Mouse (Mus musculus): ENCODE results near the gene Pygl. TPM values are rescaled to one million over a fixed set of nuclear protein-coding genes. Genes with fewer than 3 reads are reported as not detected.
A peak's percentile ranks its signal among the peaks of the same experiment; 100 is the strongest.

The Pygl gene
- polyA plus RNA-seq, 1 experiment from 2014 or later, result 4.9 TPM

DNA sequence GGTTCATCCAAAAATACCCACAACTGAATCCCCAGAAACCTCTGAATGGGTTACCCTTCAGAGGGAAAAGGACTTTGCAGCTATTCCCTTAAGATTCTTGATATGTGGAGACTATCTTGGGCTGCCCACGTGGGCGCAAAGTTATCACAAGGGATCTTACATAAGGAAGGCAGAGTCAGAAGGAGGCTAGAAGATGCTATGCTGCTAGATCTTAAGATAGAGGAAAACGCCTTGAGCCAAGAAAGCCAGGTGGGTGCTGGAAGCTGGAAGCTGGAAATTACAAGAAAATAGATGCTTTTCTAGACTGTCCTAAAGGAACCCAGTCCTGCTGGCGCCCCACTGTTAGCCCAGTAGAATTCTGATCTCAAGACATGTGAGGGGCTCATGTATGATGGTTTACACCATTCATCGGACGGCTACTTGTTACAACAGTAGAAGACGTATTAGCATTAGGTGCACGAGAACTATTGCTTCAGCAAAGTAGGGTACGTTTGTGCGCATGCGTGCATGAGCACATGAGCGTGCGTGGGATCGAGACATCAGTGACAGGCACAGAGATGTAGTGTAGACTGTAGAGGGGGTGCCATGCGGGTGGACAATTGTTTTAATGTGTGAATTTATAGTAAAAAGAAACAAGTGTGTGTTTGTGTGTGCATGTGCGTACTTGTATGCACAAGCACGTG, 31.1 kb upstream of the Pygl start:
- ATAC-seq, result no peak

DNA sequence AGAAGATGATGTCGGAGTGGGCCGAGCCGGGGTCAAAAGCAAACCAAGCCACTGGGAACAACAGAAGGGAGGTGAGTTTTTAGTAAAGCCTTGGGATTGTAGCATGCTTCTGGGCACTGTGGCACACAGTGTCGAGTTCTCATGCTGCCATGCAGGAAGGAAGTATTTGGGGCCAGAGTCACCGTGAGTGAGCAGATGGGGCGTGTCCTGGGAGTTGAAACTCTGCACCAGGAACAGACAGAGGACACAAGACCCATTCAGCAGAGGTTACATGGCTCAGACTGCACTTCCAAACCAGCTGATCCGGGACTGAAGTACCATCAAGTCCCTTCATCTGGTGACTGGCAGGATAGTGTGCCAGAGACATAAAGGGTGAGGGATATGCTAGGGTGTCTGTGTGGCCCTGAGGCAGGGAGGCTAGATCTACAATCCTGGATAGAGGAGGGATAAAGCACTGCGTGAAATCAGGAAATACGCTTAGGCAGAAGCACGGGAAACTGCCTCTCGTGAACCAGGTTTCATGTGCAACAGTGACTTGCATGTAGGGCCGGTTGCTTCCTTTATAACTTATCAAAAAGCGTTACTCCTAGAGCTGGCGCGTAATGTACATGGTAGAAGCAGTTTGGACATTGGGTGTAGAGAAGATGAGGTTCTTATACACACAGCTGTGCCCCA, 20.1 kb upstream of the Pygl start:
- H3K27me3 ChIP-seq (replicated peaks; ENCODE audit: control insufficient read depth, insufficient read depth, low read length), result no peaks in the 10 kb centered on the region
- DNase-seq (ENCODE audit: low spot score) (no peak), ATAC-seq (no peak)
- no peak overlapping the region for H3K27ac ChIP-seq (ENCODE audit: low read depth, low read length)
- peaks cover 12% of the 10 kb centered on the region; the same call in 1 of the 2 replicates for H3K4me1 ChIP-seq (ENCODE audit: control insufficient read depth, insufficient read depth, low read length)
- H3K4me3 ChIP-seq (ENCODE audit: low read depth, low read length), result no peak overlapping the region
- no peak overlapping the region for H3K9ac ChIP-seq (ENCODE audit: low read length)
- WGBS, result 89% methylated on average over 15 of the region's 15 CpGs
- H3K4me2 ChIP-seq (ENCODE audit: low read length), result no peak overlapping the region
- H3K9me3 ChIP-seq (replicated peaks; ENCODE audit: control insufficient read depth, low read length), result no peaks in the 10 kb centered on the region
- H3K36me3 ChIP-seq (ENCODE audit: control insufficient read depth, insufficient read depth, low read length), result 0 out of 2 replicates have a peak, but pooled peaks cover 4% of the 10 kb centered on the region

More for the DNA sequence above, 31.1 kb upstream of the Pygl start:
- Histone ChIP-seq H3K36me3 (ENCODE audit: control insufficient read depth, insufficient read depth, low read length) (peaks cover 6% of the 10 kb centered on the region; the same call in 1 of the 2 replicates), H3K27ac (ENCODE audit: low read depth, low read length) (no peak overlapping the region), H3K27me3 (replicated peaks; ENCODE audit: control insufficient read depth, insufficient read depth, low read length) (no peaks in the 10 kb centered on the region), H3K9me3 (replicated peaks; ENCODE audit: control insufficient read depth, low read length) (no peaks in the 10 kb centered on the region), H3K4me2 (ENCODE audit: low read length) (no peak overlapping the region), H3K9ac (ENCODE audit: low read length) (no peak overlapping the region), H3K4me1 (ENCODE audit: control insufficient read depth, insufficient read depth, low read length) (no peaks in the 10 kb centered on the region), H3K4me3 (ENCODE audit: low read depth, low read length) (no peak overlapping the region)
- 94% methylated on average over 17 of the region's 17 CpGs for whole genome bisulfite sequencing
- DNase-seq (ENCODE audit: low spot score), result no peak

DNA sequence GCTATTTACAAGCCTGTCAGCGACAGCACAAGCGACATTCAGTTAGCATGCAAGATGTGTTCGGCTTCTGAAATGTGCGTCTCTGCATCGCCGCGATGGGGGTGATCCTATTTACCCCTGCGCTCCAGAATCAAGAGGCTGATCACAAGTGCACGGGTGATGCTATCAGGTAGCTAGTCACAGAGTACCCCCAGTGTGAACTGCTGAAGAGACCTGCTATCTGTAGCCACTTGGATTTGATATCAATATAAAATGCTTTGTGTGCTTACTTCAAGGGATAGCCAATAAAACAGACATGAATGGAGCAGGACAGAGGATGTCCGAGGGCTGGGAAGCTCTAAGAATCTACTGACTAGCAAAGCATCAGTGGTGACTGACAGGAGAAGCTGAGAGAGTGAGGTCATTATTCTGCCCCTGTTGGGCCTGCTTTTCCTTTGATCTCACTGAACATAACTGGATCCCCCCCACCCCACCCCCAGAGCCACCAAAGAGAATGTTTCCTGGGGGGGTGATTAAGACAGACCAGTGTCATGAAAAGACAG, 18.4 kb upstream of the Pygl start:
- Histone ChIP-seq H3K9me3 (replicated peaks; ENCODE audit: control insufficient read depth, low read length) (no peaks in the 10 kb centered on the region), H3K27me3 (replicated peaks; ENCODE audit: control insufficient read depth, insufficient read depth, low read length) (no peaks in the 10 kb centered on the region), H3K27ac (ENCODE audit: low read depth, low read length) (0 out of 2 replicates have a peak overlapping the region, but pooled peaks have one; percentile 33), H3K4me3 (ENCODE audit: low read depth, low read length) (no peak overlapping the region), H3K36me3 (ENCODE audit: control insufficient read depth, insufficient read depth, low read length) (0 out of 2 replicates have a peak, but pooled peaks cover 4% of the 10 kb centered on the region), H3K9ac (ENCODE audit: low read length) (no peak overlapping the region), H3K4me2 (ENCODE audit: low read length) (no peak overlapping the region), H3K4me1 (ENCODE audit: control insufficient read depth, insufficient read depth, low read length) (peaks cover 12% of the 10 kb centered on the region; the same call in 1 of the 2 replicates)
- WGBS, result 82% methylated on average over 10 of the region's 10 CpGs
- ATAC-seq, result peak; percentile 47
- DNase-seq (ENCODE audit: low spot score), result no peak

DNA sequence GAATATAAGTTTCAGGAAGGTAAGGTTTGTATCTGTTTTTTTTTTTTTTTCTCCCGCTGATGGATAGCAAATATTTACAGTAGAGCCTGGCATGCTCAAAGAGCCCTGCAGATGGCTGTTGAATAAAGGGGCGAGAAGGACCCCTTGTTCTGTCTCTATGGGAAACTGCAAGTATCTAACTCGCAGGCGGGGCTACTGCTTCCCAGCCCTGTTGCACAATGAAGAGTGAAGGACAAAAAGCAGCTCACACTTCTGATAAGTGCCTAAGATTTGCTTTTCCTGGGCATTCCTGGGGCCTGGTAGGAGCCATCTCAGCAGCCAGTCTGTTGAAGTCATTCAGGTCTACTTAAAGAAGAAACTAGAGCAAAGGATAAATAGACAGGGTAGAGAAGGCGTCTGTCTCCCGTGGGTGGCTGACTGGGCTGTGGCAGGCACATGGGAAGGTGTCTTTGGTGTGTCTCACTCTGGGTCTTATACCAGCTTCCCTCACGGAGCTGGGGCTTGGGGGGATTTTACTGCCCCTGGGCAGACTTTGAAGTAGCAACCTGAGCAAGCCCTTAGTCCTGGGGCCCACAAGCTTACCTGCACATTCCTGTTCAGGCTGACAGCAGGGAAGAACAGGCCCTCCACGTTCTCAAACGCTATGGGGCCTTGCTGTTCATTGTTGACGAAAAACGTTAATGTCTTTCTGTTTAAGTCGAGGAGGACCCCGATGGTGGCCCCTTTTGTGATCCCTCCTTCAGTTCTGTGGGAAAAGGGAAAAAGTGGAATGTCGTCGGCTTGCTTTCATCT, 16.6 kb upstream of the Pygl start:
- peak; percentile 56 for DNase-seq (ENCODE audit: low spot score)
- 26% methylated on average over 15 of the region's 15 CpGs for WGBS

DNA sequence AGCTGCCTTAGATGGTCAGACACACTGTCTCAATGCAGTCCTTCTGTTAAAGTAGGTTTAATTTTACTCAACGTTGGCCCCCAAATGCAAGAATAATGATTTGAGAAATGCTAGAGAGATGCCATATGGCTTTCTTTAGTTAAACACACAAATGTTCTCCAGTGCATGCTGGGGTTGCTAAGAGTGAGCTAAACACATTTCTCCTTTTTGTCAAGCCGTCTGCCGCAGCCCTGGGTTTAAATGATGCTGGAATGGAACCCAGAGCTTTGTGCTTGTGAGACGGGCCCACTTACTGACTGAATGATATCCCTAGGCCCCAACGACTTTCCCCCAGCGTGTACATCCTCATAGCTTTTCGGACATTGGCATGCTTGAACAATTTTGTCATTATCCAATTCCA, 11.3 kb upstream of the Pygl start:
- Histone ChIP-seq H3K27ac (ENCODE audit: low read depth, low read length) (no peak overlapping the region), H3K27me3 (replicated peaks; ENCODE audit: control insufficient read depth, insufficient read depth, low read length) (no peaks in the 10 kb centered on the region), H3K9ac (ENCODE audit: low read length) (no peak overlapping the region), H3K4me3 (ENCODE audit: low read depth, low read length) (no peak overlapping the region), H3K9me3 (replicated peaks; ENCODE audit: control insufficient read depth, low read length) (no peaks in the 10 kb centered on the region), H3K4me1 (ENCODE audit: control insufficient read depth, insufficient read depth, low read length) (peaks cover 13% of the 10 kb centered on the region; the same call in 1 of the 2 replicates), H3K4me2 (ENCODE audit: low read length) (no peak overlapping the region), H3K36me3 (ENCODE audit: control insufficient read depth, insufficient read depth, low read length) (no peaks in the 10 kb centered on the region)
- 76% methylated on average over 7 of the region's 7 CpGs for WGBS
- ATAC-seq (no peak), DNase-seq (ENCODE audit: low spot score) (peak; percentile 36)

More for the DNA sequence above, 16.6 kb upstream of the Pygl start:
- 0 out of 2 replicates have a peak overlapping the region, but pooled peaks have one; percentile 8 for H3K9ac ChIP-seq (ENCODE audit: low read length)
- no peak overlapping the region for H3K4me2 ChIP-seq (ENCODE audit: low read length)
- H3K4me1 ChIP-seq (ENCODE audit: control insufficient read depth, insufficient read depth, low read length), result peaks cover 12% of the 10 kb centered on the region; the same call in 1 of the 2 replicates
- H3K27ac ChIP-seq (ENCODE audit: low read depth, low read length), result peak overlapping the region; percentile 23
- H3K9me3 ChIP-seq (replicated peaks; ENCODE audit: control insufficient read depth, low read length), result no peaks in the 10 kb centered on the region
- H3K4me3 ChIP-seq (ENCODE audit: low read depth, low read length), result no peak overlapping the region
- H3K27me3 ChIP-seq (replicated peaks; ENCODE audit: control insufficient read depth, insufficient read depth, low read length), result no peaks in the 10 kb centered on the region
- peak; percentile 72 for ATAC-seq
- 0 out of 2 replicates have a peak, but pooled peaks cover 4% of the 10 kb centered on the region for H3K36me3 ChIP-seq (ENCODE audit: control insufficient read depth, insufficient read depth, low read length)

DNA sequence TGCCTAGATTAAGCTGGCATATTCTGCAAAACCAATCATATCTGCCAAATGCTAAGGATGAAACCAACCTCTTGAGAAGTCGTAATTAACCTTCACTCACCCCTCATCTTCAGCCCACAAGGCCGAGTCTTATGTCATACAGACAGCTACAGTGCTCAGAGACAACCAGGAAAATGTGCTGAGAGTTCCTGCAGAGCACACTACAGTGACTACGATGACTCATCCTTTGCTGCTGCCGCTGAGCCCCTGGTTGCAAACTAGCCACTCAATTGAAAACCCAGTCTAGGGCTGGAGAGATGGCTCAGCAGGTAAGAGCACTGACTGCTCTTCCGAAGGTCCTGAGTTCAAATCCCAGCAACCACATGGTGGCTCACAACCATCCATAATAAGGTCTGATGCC, 8.5 kb upstream of the Pygl start:
- whole genome bisulfite sequencing, result 82% methylated on average over 5 of the region's 5 CpGs
- ATAC-seq (no peak), DNase-seq (ENCODE audit: low spot score) (no peak)
- Histone ChIP-seq H3K27me3 (replicated peaks; ENCODE audit: control insufficient read depth, insufficient read depth, low read length) (no peaks in the 10 kb centered on the region), H3K27ac (ENCODE audit: low read depth, low read length) (no peak overlapping the region), H3K9ac (ENCODE audit: low read length) (no peak overlapping the region), H3K4me1 (ENCODE audit: control insufficient read depth, insufficient read depth, low read length) (peaks cover 12% of the 10 kb centered on the region), H3K36me3 (ENCODE audit: control insufficient read depth, insufficient read depth, low read length) (no peaks in the 10 kb centered on the region), H3K4me3 (ENCODE audit: low read depth, low read length) (no peak overlapping the region), H3K4me2 (ENCODE audit: low read length) (no peak overlapping the region), H3K9me3 (replicated peaks; ENCODE audit: control insufficient read depth, low read length) (no peaks in the 10 kb centered on the region)

DNA sequence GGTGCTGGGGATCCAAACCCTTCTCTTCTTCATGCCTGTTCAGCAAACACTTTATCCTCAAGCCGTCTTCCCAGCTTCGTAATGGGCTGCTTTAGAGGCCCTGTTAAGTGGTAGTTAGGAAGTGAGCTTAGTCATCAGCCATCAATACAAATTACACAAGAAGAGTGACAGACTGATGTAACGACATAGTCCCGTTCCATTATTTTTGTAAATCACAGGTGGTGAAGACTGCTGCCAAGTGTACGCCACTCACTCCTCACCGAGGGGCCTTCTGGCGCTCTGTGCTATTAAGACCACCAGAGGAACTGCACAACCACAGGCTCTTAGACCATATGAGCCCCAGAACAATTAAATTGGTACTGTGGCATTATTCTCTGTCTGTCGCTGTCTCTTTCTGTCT, 7.3 kb upstream of the Pygl start:
- Histone ChIP-seq H3K27me3 (replicated peaks; ENCODE audit: control insufficient read depth, insufficient read depth, low read length) (no peaks in the 10 kb centered on the region), H3K4me1 (ENCODE audit: control insufficient read depth, insufficient read depth, low read length) (peaks cover 13% of the 10 kb centered on the region), H3K9me3 (replicated peaks; ENCODE audit: control insufficient read depth, low read length) (no peaks in the 10 kb centered on the region), H3K36me3 (ENCODE audit: control insufficient read depth, insufficient read depth, low read length) (no peaks in the 10 kb centered on the region), H3K4me2 (ENCODE audit: low read length) (no peak overlapping the region), H3K9ac (ENCODE audit: low read length) (peak overlapping the region; percentile 13; the same call in 1 of the 2 replicates), H3K27ac (ENCODE audit: low read depth, low read length) (peak overlapping the region; percentile 58; the same call in 1 of the 2 replicates), H3K4me3 (ENCODE audit: low read depth, low read length) (no peak overlapping the region)
- DNase-seq (ENCODE audit: low spot score), result peak; percentile 81
- peak; percentile 82 for ATAC-seq
- WGBS, result 23% methylated on average over 8 of the region's 8 CpGs

DNA sequence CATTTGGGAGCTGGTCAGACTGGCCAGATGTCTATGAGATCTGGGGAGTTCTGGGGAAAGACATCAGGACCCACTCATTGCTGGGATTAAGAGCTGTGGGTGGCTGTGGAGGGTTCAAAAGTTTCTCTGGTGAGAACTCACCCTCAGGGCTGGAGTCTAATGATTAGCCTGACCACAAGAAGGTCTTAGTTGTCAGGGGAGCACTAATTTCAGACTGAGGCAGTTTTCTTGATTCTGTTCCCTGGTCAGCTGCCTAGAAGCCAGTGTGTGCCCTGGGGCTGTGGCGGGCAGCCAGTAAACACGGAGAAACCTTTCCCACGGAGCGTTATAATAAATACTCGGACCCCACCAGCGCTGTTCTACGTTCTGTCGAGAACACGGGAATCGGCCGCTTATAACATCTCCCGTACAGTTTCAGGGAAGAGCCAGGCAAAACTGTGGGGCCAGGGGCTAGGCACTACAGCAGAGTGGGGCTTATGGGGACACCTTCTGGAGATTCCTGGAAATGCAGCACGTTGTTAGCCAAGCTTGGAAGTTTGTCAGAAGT, 3.7 kb upstream of the Pygl start:
- WGBS, result 5% methylated on average over 13 of the region's 13 CpGs
- Histone ChIP-seq H3K27ac (ENCODE audit: low read depth, low read length) (peak overlapping the region; percentile 33; the same call in 1 of the 2 replicates), H3K4me1 (ENCODE audit: control insufficient read depth, insufficient read depth, low read length) (peaks cover 9% of the 10 kb centered on the region), H3K9ac (ENCODE audit: low read length) (peak overlapping the region; percentile 51), H3K9me3 (replicated peaks; ENCODE audit: control insufficient read depth, low read length) (no peaks in the 10 kb centered on the region), H3K36me3 (ENCODE audit: control insufficient read depth, insufficient read depth, low read length) (no peaks in the 10 kb centered on the region), H3K27me3 (replicated peaks; ENCODE audit: control insufficient read depth, insufficient read depth, low read length) (no peaks in the 10 kb centered on the region), H3K4me2 (ENCODE audit: low read length) (peak overlapping the region; percentile 58), H3K4me3 (ENCODE audit: low read depth, low read length) (peak overlapping the region; percentile 22)
- ATAC-seq, result peak; percentile 78
- DNase-seq (ENCODE audit: low spot score), result peak; percentile 91
